Mouse (Mus musculus) thymus, adult 2 months (tissue): ENCODE data around the gene Gm13693. TPM values are rescaled to one million over a fixed set of nuclear protein-coding genes. Genes with fewer than 3 reads are reported as not detected.
A peak's percentile ranks its signal among the peaks of the same experiment; 100 is the strongest.
"Not testable (repeated sequence)": the region's sequence is repeated elsewhere in the genome, so short reads cannot be mapped to it uniquely, and the experiment has no call there.

Source experiments
- DNase-seq: peaks from one replicate; pipeline ENCODE4 v3.0.0; 2021
- H3K27ac ChIP-seq: fragments of 200-500 bp; 2 replicates; pipeline ENCODE4 v1.5.1; 2012; ENCODE audit warnings: low read length, control low read depth; ENCODE audit not compliant: control insufficient read depth, insufficient read depth
- H3K27me3 ChIP-seq: fragments of 200-500 bp; 2 replicates; pipeline ENCODE4 v1.6.1; 2012; ENCODE audit warnings: mild to moderate bottlenecking, low read length, moderate library complexity, mixed read lengths; ENCODE audit not compliant: control insufficient read depth, insufficient read depth
- H3K36me3 ChIP-seq: fragments of 200-500 bp; 2 replicates; pipeline ENCODE4 v1.6.1; 2012; ENCODE audit warnings: mild to moderate bottlenecking, low read length, moderate library complexity; ENCODE audit not compliant: control insufficient read depth, insufficient read depth
- H3K4me1 ChIP-seq: fragments of 200-500 bp; replicated peaks from 2 replicates; pipeline ENCODE4 v1.6.1; 2012; ENCODE audit warnings: low read length; ENCODE audit not compliant: control insufficient read depth, insufficient read depth
- H3K4me3 ChIP-seq: fragments of 200-500 bp; 2 replicates; pipeline ENCODE4 v1.5.1; 2012; ENCODE audit warnings: mild to moderate bottlenecking, low read length, control low read depth, moderate library complexity; ENCODE audit not compliant: control insufficient read depth, insufficient read depth
- CTCF ChIP-seq: fragments of 200-500 bp; IDR thresholded peaks from 2 replicates; pipeline ENCODE4 v1.5.1; 2012; ENCODE audit warnings: mild to moderate bottlenecking, control low read depth, low read length, moderate library complexity, borderline replicate concordance; ENCODE audit not compliant: control insufficient read depth, poor library complexity, insufficient read depth; ENCODE audit errors: extremely low read depth
- POLR2A ChIP-seq: fragments of 200-500 bp; IDR thresholded peaks from 2 replicates; pipeline ENCODE4 v1.6.1; 2012; ENCODE audit warnings: mild to moderate bottlenecking, low read length, control low read depth, moderate library complexity; ENCODE audit not compliant: control insufficient read depth, poor library complexity, insufficient read depth; ENCODE audit errors: extremely low read depth
- WGBS: fragments of 180-500 bp; shearing (Covaris S2); methylation state at CpG from one replicate; pipeline ENCODE4 v1.1.7; 2018; 5-methylcytosine and 5-hydroxymethylcytosine counted together
- polyA plus RNA-seq: library from polyadenylated mRNA; depleted of rRNA; stranded (reverse); fragments of >200 nt; gene quantifications from 2 replicates; pipeline ENCODE4 v1.2.3, GENCODE M21; 2012; rRNA removed

The Gm13693 gene
- not detected in 2 replicates for polyA plus RNA-seq

GRCm38 (mm10) chr2:83961203-83961602 lies at the start of gene Gm13693:
Gene Gm13693 (plus strand): TSS chr2:83961503.
- not testable (repeated sequence) for H3K36me3 ChIP-seq, H3K4me3 ChIP-seq, DNase-seq, H3K27me3 ChIP-seq, H3K27ac ChIP-seq, H3K4me1 ChIP-seq
- WGBS = no CpG with 5 or more reads among the region's 6 CpGs

GRCm38 (mm10) chr2:83929478-83930088 lies 31.7 kb upstream of the Gm13693 start:
- H3K4me1 ChIP-seq = no peaks in the 10 kb centered on the region
- H3K27me3 ChIP-seq = no peaks in the 10 kb centered on the region
- DNase-seq = no peak
- H3K27ac ChIP-seq = no peak overlapping the region
- no peaks in the 10 kb centered on the region for H3K36me3 ChIP-seq
- H3K4me3 ChIP-seq = no peak overlapping the region
- WGBS = 7% methylated on average over 2 of the region's 2 CpGs
- no peak for TF ChIP-seq POLR2A
- TF ChIP-seq CTCF = no peak

- no peak within 1 kb of the TSS for H3K4me3 ChIP-seq
- no peaks in the 10 kb centered on the region for H3K27me3 ChIP-seq
- no peak within 1 kb of the TSS for H3K27ac ChIP-seq
- no peak for TF ChIP-seq POLR2A
- TF ChIP-seq CTCF = no peak
- WGBS = 2% methylated on average over 20 of the region's 20 CpGs
- DNase-seq = peak; percentile 10
- H3K36me3 ChIP-seq = no peaks in the 10 kb centered on the region
- 0 out of 2 replicates have a peak, but pooled peaks cover 3% of the 10 kb centered on the region for H3K4me1 ChIP-seq
Measured at GRCm38 (mm10) chr2:83940931-83941361, 20.4 kb upstream of the Gm13693 start, which contains the start of gene Zswim2. Gene Zswim2 (minus strand): TSS chr2:83941228.

- no peak for DNase-seq
- no peaks in the 10 kb centered on the region for H3K27me3 ChIP-seq
- H3K4me1 ChIP-seq = 0 out of 2 replicates have a peak, but pooled peaks cover 3% of the 10 kb centered on the region
- WGBS = 14% methylated on average over 3 of the region's 3 CpGs
- no peak overlapping the region for H3K4me3 ChIP-seq
- TF ChIP-seq POLR2A = no peak
- no peak for TF ChIP-seq CTCF
- H3K27ac ChIP-seq = no peak overlapping the region
- H3K36me3 ChIP-seq = no peaks in the 10 kb centered on the region
Measured at GRCm38 (mm10) chr2:83941378-83941777, 19.9 kb upstream of the Gm13693 start.

GRCm38 (mm10) chr2:83941792-83942191 lies 19.5 kb upstream of the Gm13693 start:
- Histone ChIP-seq H3K27ac (no peak overlapping the region), H3K27me3 (no peaks in the 10 kb centered on the region), H3K4me1 (0 out of 2 replicates have a peak, but pooled peaks cover 3% of the 10 kb centered on the region), H3K4me3 (no peak overlapping the region), H3K36me3 (no peaks in the 10 kb centered on the region)
- no peak for DNase-seq
- whole genome bisulfite sequencing = 30% methylated on average over 4 of the region's 4 CpGs
- TF ChIP-seq CTCF (no peak), POLR2A (no peak)

GRCm38 (mm10) chr2:83955393-83955792 lies 5.9 kb upstream of the Gm13693 start, which contains the start of gene Gm13698:
Gene Gm13698 (plus strand): TSS chr2:83955693.
- WGBS = no CpG with 5 or more reads among the region's 6 CpGs
- not testable (repeated sequence) for H3K27ac ChIP-seq, H3K4me1 ChIP-seq, DNase-seq, H3K27me3 ChIP-seq, H3K4me3 ChIP-seq, H3K36me3 ChIP-seq

- no CpG with 5 or more reads among the region's 6 CpGs for WGBS
- H3K4me3 ChIP-seq, H3K27ac ChIP-seq, H3K27me3 ChIP-seq, DNase-seq, H3K36me3 ChIP-seq, H3K4me1 ChIP-seq: not testable (repeated sequence)
Measured at GRCm38 (mm10) chr2:83967013-83967412, 5.7 kb downstream of the Gm13693 start, which contains the start of gene Gm13695. Gene Gm13695 (plus strand): TSS chr2:83967313.

GRCm38 (mm10) chr2:83972823-83973222 lies 11.5 kb downstream of the Gm13693 start, which contains the start of gene Gm13696:
Gene Gm13696 (plus strand): TSS chr2:83973123.
- H3K27ac ChIP-seq, DNase-seq, H3K27me3 ChIP-seq, H3K4me3 ChIP-seq, H3K4me1 ChIP-seq, H3K36me3 ChIP-seq: not testable (repeated sequence)
- no CpG with 5 or more reads among the region's 6 CpGs for WGBS

GRCm38 (mm10) chr2:83978633-83979032 lies 17.3 kb downstream of the Gm13693 start, which contains the start of gene Gm13694:
Gene Gm13694 (plus strand): TSS chr2:83978933.
- not testable (repeated sequence) for H3K27me3 ChIP-seq, H3K4me1 ChIP-seq, H3K36me3 ChIP-seq, DNase-seq, H3K4me3 ChIP-seq, H3K27ac ChIP-seq
- WGBS = no CpG with 5 or more reads among the region's 6 CpGs

- H3K27me3 ChIP-seq, H3K4me3 ChIP-seq, DNase-seq, H3K4me1 ChIP-seq, H3K36me3 ChIP-seq, H3K27ac ChIP-seq: not testable (repeated sequence)
- no CpG with 5 or more reads among the region's 6 CpGs for WGBS
Measured at GRCm38 (mm10) chr2:83984443-83984842, 23.1 kb downstream of the Gm13693 start, which contains the start of gene Gm13697. Gene Gm13697 (plus strand): TSS chr2:83984743.
